Mouse (Mus musculus): ENCODE measurements around the gene Nr6a1. TPM values are rescaled to one million over a fixed set of nuclear protein-coding genes. Genes with fewer than 3 reads are reported as not detected.

Gene Nr6a1
- 1 to 10 TPM; 1.6 to 2.6 TPM for total RNA-seq (2021)
- long read RNA-seq, experiment 1, partial matches to known transcripts = 0 of 2 reads
- long read RNA-seq, experiment 1, other reads (novel, unspliced or antisense) = 2 of 2 reads
- long read RNA-seq, experiment 2, full-length matches to known transcripts = 1 of 2 reads
- long read RNA-seq, experiment 2, partial matches to known transcripts = 0 of 2 reads
- long read RNA-seq, experiment 2, other reads (novel, unspliced or antisense) = 1 of 2 reads

DNA sequence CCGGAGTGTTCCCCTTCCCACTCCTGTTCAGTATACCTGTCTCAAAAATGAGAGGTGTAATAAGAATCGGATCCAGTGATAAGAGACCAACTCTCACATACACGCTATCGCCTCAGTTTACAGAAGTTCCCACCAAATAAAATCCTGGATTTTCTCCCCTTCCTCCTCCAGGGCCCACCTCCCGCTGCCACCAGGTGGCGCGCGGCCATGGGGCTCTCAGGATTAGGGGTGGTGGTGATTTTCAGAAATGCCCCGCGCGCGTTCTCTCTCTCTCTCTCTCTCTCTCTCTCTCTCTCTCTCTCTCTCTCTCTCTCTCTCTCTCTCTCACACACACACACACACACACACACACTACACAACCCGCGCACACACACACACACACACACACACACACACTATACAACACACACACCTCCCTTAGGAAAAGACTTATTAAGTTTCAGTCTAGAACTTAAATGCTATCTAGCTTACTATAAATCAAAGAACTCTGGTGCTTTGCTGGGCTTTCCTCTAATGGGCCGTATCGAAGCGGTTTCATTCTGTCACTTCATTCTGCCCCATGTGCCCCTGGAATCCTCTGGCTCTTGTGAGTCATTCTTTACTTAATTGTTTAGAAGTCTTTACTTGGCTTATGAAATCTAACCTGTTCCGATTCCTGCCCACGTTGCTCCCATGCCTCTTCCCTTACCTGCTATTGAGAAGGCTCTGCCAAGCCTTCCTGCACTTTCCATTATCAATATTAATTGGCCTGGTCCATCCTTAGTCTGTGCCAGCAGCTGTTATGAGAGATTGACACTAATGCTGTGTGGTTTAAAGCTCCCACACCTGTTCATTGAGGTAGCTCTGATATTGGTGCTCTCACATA, at the start of gene Nr6a1:
TSS of gene Nr6a1 (minus strand) at position 574 of the 865 bp plus-strand sequence.
- peak; percentile 84 for DNase-seq

DNA sequence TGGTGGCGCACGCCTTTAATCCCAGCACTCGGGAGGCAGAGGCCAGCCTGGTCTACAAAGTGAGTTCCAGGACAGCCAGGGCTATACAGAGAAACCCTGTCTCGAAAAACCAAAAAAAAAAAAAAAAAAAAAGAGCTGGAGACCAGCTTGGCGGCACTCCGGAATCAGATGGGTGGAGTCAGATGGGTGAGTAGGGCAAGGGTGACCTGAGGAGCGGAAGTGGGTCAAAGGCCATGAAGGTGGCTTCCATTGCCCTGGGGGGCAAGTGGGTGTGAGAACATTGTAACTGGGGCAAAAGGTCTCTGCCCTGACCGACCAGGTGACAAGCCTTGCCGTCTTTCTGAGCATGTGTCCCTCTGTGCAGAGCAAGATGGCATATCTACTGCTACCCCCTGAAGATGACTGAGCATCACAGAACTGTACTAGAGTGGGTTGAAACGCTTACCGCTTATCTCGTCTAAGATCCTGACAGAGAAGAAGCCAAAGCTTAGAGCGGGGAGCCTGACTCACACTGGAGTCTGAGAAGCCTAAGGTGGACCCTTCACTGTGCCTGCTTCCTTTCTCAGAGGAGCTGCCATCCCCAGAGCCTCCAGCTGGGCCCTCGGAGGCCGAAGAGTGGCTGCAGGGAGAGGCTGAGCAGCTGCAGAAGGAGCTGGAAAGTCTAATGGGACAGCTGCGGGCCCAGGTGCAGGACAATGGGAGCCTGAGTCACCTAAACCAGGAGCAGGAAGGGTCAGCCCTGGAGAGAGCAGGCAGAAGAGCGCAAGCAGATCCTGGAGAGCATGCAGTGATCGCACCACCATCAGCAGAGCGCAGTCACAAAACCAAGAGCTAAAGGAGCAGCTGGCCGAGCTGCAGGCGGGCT, 48.7 kb upstream of the Nr6a1 start:
- DNase-seq = no peak

DNA sequence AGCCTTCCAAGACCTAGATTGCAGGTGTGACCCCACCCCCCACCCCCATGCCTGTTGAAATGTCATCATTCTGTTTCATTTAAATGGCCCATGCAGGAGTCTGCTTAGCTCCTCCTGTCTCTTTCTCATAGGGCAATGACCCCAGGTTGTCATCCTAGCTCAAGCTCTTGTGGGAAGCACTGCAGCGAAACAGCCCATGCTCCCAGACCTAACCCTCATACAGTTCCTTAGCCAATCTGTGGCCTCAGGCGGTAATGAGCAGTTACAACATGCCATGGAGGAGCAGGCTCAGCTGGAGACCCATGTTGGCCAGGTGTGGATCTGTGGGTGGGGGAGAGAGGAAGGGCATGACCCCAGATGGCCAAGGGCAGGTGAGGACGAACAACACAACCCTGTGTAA, 47.7 kb upstream of the Nr6a1 start:
- DNase-seq = no peak

DNA sequence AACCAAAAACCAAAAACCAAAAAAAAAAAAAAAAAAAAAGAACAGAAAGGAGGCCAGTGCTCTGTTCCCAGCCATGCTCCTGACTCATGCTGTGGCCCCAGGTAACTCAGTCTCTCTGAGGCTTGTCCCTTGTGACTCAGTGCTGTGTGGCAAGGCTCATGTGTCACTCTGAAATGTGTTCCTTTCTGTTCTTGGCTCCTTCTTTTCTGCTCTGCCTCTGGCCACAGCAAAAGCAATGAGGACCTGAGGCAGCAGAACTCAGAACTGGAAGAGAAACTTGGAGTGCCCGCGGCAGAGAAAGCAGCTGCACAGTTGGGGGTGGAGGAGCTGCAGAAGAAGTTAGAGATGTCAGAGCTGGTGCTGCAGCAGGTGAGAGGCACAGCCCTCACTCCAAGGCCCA, 46.7 kb upstream of the Nr6a1 start:
- DNase-seq = no peak

DNA sequence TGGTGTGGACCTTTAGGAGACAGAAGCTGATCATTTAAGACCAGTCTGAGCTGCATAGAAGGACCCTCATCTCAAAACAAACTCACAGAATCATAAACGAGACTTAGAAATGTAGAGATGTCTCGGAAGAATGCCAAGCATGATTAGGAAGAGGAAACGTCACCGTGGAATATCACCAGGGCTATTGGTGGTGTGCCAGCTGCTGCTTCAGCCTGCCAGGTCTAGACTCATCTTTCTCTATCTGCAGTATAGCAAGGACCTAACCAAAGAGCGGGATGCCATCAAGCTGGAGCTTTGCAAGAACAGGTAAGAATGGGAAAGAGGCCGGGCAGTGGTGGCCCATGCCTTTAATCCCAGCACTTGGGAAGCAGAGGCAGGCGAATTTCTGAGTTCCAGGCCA, 46.2 kb upstream of the Nr6a1 start:
- DNase-seq = no peak

DNA sequence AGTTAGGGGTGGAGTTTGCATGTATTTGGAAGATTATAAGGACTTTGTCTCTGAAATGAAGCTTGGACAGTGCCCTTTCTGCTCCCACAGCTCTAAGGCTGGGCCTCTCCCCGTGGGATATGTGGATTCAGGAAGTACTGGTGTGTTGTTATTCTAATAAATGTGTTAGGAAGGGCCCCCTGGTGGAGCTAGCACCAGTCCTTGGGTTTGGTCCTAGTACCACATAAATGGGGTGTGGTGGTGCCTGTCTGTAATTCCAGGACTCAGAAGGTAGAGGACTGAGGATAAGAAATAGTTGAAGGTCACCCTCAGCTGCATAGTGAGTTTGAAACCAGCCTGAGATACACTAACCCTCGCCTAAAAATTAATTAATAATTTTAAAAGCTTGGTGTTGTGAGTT, 45.7 kb upstream of the Nr6a1 start:
- no peak for DNase-seq

DNA sequence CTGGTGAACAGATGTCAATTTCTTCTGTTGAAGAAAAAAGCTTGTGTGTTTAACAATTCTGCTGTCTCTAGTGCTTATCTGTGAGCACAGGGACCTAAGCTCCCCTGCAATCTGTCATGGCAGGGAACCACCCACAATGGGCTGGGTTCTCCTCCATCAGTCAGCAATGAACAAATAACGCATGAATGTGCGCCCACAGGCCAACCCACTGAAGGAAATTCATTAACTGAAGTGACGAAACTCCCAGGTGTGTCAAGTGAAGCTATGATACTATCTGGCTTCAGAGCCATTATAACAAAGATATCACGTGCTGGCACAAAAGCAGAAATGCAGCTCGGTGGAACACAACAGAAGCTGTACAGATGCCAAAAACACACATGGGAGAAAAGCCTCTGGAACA, 42.6 kb upstream of the Nr6a1 start:
- no peak for DNase-seq

DNA sequence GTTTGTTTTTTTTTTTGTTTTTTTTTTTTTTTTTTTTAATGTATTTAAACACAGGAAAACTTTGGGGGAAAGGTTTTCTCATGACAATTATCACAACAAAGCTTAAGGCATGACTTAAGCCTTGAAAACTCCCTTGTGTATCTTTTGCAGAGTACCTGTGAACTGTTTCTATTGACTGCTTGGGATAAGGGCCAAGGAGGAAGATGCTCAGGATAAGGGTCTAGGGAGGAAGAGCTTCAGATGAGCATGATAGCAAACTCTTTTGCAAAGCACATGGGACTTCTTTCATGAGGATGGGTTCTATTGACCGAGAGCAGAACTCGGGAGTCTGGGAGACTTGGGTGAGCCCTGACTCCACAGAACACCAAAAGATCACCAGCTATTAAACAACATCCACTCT, 42.2 kb upstream of the Nr6a1 start:
- no peak for DNase-seq

DNA sequence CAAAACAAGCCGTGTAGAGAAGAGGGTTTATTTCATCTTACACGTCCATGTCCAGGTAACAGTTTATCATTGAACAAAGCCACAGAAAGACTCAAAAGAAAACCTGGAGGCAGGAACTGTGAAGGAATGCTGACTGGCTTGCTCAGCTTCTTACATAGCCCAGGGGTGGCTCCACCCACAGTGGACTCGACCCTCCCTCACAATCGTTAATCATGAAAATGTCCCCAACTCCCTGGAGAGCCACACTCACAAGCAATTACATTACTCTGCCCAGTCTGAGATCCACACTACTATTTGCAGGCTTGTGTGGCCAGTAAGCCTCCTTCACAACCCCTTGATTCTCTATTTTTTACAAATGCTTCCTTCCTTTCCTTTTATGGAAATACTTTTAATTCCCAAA, 36.7 kb upstream of the Nr6a1 start:
- no peak for DNase-seq

DNA sequence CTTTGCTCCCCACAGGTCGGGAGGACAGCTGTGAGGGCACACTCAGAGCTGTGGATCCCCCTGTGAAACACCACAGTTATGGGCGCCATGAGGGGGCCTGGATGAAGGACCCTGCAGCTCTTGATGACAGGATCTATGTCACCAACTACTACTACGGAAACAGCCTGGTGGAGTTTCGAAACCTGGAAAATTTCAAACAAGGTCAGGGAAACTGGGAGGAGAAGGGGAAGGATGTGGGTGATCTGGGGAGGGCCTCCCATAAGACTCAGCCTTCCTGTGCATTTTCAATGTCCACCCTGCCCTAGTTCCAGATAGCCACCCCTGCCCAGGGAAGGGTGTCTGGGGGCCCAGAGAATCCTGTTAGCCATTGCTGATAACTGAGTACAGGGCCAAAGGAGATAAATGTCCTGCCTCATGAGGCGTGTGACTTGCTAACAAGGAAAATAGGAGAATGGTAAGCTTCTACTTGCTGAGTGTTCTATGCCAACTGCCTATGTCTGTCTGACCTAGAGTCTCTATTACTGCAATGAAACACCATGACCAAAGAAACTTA, 30.3 kb upstream of the Nr6a1 start:
- no peak for DNase-seq

DNA sequence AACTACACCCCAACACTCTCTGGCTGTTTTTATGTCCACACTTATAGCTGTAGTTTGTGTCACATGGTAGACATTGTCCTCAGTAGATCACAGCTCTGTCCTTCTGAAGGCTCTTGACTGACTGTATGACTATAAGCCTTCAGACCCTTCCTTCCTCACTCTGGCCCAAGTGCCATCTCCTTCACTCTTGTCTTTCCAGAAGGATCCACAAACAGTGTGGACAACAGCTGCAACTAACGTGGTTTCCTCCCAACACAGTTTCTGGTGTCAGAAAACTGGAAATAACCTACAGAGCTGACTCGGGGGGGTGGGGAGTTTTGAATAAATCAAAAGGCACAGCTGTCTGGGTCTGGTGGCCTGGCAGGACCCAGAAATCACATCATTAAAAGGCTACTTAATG, 28.6 kb upstream of the Nr6a1 start:
- DNase-seq = no peak

DNA sequence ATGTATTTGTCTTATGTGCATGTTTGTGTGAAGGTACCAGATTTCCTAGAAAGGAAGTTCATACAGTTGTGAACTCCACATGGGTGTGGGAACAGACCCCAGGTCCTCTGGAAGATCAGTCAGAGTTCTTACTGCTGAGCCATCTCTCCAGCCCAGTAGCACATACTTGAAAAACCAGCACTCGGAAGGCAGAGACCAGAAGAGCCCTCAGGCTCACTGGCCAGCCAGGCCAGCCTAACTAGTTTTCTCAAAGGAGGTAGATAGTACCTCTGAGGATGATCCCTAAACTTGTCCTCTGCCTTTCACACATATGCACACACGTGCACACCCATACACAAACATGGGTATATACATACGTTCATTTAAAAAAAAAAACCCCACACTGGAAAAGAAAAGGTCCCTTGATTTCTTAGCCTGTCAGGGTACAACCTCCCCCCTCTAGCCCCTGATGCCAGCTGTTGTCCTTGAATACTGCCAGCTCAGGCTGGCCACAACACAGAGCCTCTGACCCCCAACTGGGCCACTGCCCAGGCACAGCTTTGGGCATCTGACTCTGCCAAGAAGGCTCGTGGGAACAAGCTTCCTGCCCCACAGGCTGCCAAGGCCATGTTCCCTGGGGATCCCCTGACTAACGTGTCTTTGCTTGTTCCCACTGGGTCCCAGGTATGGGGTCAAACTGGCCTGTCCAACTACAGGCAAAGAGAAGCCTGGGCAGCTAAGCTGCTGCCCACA, 25.8 kb upstream of the Nr6a1 start:
- DNase-seq = peak; percentile 75

DNA sequence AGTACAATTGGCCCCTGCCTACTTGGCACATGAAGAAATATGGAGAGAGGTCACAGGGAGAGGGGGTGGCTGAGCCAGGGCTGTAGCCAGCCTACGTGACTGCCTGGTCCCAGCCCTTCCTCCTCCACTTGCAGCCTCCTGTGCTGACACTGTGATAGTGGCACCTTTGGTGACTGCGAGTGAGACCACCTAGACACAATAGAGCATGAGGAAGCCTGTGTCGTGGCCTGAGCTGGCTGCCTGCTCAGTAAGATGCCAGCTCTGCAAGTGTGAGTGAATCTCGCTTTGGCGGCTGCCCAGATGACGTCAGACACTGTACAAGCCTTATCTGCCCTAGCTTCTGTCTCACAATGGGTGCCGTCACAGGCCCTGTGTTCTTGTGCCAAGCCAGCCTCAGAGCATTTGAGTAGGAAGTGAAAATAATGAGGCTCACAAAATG, 22.8 kb upstream of the Nr6a1 start:
- peak; percentile 69 for DNase-seq

DNA sequence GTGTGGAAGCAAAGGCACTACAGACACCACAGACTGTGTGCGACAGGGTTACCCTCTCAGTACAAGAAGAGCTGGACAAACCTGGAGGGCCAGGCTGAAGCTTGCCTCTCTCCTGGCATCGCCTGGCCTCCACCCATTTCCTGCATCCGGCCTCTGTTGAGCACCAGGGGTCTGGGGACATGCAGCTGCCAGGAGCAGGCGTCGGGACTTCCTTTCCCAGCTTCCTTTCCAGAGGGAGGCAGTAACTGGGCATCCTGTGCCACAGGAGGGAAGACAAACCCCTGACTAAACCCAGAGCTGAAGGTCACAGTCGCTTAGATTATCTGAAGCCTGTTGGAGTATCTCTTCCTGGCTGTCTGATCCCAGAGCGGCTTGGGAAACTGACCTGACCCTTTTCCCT, 20.1 kb upstream of the Nr6a1 start:
- no peak for DNase-seq

DNA sequence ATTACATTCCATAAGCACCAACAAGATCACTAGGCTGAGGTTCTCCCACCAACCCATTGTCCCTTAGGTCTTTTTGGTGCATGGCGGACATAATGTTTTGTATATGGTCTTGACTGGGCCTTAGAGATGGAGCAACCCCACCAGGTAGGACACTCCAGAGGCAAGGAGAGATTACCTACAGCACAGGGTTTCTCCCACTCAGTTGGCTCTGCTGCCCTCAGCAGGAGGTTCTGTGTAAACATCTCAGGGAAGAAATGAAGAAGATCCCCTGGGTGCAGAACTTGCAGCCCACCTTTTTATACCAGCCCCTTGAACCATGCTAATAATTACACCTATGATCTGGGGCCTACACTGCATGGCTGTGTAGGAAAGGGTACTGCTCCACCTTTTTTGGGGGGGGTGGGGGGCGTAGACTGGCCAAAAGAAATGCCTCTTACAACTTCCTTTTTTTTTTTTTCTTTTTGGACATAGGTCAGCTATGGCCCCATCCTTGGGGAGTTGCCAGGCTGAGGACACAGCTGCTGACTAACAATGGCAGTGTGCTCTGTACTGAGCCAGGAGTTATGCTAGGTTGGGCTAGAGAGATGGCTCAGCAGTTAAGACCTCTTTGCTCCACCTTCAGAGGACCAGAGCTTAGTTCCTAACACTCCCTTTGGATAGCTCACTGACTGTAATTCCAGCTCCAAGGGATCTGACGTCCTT, 17.1 kb upstream of the Nr6a1 start:
- peak; percentile 59 for DNase-seq

DNA sequence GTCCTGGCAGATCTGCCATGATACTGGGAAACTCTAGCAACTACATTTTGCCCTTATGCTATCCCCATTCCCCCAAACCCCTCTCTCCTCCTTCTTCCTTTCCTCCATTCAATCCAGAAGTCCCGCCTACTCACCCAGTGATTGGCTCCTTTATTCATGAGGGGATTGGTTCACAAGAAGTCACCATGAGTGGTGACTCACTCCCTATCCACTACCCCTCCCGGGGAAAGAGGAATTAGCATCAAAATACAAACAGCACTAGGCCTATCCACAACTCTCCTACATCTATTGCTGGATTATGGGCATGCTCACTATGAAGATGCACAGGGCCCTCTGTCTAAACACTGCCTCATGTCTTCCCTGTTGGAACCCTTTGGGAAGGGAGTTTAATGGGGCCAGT, 16.5 kb upstream of the Nr6a1 start:
- DNase-seq = no peak

DNA sequence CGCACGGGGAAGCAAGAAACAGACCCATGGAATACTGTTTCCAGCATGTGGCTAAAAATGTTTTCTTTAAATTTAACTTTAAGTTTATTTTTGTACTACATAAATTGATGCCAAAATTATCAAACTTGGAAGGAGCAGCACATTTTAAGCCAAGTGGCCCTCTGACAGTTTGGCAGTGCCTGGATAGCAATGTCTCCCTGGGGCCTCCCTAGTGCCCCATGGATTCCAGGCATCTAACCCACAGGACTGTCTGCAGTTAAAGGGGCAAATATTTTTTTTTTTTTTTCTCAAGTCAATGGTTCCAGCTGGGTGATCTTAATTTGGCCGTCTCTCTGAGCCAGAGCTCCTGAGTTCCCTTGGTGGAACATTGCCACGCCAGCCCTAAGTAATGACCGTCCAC, 15.7 kb upstream of the Nr6a1 start:
- DNase-seq = no peak

DNA sequence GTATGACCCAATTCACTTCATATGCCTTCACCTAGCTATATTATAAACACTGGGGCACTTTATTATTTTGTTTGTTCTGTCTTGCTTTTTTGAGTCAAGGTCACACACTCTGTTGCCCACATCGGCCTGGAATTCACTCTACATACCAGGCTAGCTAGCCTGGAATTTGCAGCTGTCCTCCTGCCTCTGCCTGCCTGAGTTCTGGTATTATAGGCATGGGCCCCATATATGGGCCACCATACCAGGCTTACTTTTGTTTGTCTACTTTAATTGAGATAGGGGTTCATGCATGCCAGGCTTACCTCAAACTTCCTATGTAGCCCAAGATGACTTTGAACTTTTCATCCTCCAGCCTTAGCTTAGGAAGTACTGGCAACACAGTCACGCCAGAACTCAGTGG, 14.4 kb upstream of the Nr6a1 start:
- no peak for DNase-seq

DNA sequence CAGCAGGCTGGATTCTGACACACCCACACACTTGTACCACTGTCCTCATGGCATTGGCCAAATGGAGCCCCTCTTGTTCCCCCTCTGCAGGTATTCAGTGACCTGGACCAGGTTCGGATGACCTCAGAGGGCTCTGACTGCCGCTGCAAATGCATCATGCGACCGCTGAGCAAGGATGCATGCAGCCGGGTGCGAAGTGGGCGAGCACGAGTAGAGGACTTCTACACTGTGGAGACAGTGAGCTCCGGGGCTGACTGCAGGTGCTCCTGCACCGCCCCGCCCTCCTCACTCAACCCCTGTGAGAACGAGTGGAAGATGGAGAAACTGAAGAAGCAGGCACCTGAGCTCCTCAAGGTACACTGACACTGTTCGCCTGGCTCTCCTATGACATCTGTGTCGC, 13.9 kb upstream of the Nr6a1 start:
- DNase-seq = no peak

DNA sequence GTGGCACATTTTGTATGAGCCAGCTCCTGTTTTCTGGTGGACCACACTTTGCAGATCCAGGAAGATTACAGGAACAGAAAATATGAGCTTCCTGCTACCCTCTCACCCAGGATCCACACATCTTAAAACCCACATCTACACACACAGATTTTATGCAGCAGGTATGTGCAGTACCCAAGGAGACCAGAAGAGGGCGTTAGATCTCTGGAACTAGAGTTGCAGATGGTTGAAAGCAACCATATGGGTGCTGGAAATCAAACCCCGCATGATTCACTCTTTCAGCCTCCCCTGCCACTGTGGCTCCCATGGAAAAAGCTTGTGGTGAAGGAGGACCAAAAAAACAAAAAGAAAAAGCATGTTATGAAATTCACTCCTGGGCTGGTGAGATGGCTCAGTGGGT, 11.6 kb upstream of the Nr6a1 start:
- DNase-seq = no peak

DNA sequence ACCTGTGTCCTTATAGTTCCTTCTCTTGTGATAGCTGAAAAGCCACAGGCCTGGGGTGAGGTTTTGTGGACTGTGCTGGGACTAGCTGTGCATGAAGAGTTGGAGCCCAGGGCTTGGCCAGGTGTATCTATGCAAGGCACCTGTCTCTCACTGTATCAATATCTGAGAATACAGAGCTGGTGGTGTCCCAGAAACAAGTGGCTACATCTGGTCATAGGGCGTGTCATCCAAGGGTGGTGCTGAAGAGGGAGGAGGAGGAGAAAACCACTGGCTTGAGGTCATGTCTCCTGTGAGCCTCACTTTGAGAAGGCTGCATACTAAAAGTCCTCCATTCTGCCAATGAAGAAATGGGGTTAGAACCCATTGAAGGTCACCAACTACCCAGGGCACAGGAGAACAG, 10.5 kb upstream of the Nr6a1 start:
- DNase-seq = no peak
